Mouse (Mus musculus): ENCODE results near the gene Klrb1b.
"Not testable (repeated sequence)": the region's sequence is repeated elsewhere in the genome, so short reads cannot be mapped to it uniquely, and the experiment has no call there.

Klrb1b gene

DNA sequence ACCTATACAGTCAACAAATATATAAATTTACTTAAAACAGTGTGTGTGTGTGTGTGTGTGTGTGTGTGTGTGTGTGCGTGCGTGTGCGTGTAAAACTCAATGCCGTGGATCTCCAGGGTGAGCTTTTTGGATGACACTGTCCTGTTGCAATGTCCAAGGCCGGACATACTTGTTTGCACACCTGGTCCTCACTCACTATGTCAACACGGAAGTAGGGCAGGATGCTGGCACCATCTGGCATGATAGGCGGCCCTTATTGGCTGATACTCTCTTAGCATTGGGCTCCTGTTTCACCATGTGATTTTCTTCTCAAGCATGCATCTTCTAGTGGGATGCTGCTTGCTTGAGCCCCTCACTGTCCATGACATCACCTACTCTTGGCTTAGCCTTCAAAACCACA, 13.8 kb upstream of the Klrb1b start:
- peak; percentile 41 to 60 for DNase-seq

DNA sequence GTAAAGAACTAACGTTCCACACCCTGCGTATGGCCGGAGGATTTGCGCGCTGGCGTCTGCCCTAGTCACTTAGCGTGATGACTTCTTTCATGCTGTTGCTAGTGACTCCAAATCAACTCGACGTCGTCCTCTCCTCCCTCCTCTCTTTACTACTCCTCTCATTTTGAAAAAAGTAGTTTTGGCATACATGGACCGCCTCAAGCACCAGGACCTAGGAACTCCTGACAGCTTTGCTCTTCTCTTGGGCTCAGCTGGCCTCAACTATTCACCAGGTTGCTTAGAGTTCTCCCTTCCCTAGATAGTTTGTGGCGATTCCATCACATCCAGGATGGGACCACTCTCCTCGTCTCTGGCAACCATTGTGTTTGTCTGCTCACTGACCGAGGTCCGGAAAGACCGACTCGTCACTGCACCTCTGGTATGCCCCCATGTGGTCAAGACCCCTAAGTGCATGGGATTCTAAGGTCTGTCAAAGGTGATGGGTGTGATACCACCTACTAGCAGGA, 13.2 kb upstream of the Klrb1b start:
- DNase-seq, result peak; percentile 91 to 93

GRCm38 (mm10) chr6:128838342-128839265, 12.5 kb upstream of the Klrb1b start:
- peak; percentile 93 for DNase-seq

GRCm38 (mm10) chr6:128837454-128838341, 11.6 kb upstream of the Klrb1b start:
- no peak for DNase-seq

DNA sequence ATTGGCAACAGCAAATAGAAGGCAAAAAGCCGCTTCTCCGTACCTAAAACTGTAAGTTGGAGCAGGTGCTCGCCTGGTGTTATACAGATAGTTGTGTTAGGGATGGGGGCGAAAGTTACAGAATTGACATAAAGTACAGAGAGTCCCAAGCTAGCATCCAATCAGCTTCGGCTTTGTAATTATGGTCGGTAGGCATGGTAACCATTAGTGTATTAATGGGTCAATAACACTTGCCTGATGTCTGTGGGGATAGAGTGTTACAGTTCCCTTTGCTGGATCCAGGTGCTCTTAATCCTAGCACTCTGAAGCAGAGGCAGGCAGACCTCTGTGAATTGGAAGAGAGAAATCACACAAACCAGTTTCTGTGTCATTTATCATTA, 10.8 kb upstream of the Klrb1b start:
- no peak for DNase-seq

DNA sequence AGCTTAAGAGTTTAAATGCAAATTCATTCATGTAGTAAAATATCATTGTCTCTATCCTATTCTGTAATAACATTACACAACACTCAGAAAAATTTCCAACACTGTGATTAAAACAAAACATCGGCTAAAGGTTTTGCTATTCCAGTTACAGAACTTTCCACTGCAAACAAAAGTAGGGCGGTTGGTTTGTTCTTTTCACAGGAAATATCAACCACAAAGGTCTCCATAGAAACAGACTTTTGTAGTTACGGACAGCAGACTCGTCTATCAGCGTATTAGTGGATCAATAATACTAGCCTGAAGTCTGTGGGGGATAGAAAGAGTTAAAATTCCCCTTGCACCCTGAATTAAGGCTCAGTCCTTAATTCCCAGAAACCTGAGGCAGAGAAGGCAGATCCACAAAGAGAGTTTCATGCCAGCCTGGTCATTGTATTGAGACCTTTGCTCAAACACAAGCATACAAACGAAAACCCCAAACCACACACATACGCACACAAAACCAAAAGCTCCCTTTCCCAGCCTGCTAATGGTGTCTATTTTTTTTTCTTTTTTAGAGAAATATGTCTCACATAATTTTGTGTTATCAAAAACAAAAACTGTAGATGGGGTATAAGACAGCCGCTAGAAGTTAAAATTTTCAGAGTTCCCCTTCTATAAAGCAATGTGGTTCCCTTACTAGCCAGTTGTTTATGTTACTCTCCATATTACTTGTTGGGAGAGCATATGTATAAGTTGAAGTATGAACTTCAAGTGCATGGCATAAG, 10.2 kb upstream of the Klrb1b start:
- no peak for DNase-seq

- DNase-seq, result peak; percentile 43 to 59
Measured at GRCm38 (mm10) chr6:128835571-128835970, 9.4 kb upstream of the Klrb1b start.

GRCm38 (mm10) chr6:128833046-128833445, 6.9 kb upstream of the Klrb1b start:
- DNase-seq, result no peak

DNA sequence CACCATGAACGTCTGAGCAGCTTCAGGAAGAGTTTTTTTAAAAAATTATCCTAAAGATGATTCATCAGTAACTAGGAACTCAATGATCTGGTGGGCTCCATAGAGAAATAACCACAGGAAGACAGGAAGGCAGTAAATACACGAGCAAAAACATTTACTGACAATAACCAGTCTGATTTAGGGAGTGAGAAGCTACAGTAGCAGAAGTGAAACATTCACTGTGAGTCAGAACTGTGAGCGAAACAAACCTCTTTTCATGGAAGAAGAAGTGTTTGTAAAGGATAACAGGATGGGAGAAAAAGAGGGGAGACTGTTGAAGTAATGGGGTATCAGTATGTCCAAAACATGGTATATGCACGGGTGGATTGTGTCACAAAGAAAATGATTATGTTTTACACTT, 3.7 kb upstream of the Klrb1b start:
- DNase-seq, result no peak

GRCm38 (mm10) chr6:128826781-128827180, 650 bp upstream of the Klrb1b start:
- no peak for DNase-seq

DNA sequence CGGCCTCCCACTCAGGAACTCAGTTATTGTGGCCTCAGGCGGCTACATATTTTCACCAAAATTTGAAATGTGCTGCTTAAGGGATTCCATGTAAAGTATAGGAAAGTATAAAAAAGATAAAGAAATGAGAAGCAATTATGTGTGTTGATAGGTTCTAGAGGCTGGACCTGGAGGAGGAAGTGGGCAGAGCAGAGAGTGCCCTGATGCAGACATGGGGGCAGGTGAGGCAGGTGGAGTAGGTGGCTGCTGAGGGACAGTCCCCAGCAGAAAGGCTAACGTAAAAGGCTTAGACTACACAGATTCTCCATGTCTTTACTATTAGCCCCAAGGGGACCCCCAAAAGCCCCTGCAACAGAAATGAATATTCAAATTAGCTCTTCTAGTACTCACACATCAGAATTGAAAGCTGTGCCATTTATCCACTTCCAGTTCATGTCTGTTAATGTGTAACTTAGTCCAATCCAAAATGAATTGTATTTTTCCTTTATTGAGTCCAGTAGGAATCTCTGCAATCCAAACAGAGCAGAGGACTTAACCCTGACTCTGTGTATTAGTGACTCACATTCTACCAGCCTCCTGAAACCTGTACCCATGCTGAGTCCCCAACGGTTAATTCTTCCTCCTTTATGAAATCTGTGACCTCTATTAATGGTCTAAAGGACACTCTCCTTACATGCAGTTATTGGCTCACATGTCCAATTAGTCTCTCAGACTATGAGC, 7.9 kb downstream of the Klrb1b start:
- no peak for DNase-seq

GRCm38 (mm10) chr6:128808532-128808931, 17.6 kb downstream of the Klrb1b start:
- DNase-seq, result peak; percentile 56 to 59

DNA sequence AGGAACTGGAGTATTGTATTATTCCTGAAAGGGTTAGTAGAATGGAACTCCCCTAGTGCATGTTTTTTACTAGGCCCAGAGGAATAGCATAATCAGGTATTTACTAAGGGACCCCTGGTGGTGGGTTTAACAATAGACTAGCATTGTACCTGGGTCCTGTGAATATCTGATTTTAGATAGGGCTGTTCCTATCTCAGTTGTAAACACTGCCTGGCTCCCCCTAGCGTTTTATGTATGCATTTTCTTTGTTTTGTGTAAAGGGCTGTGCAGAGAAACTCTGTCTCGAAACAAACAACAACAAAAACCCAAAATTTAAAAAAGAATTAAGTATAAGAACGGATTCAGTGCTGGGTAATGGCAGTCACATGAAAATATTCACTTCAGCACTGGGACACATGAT, 19.1 kb downstream of the Klrb1b start:
- DNase-seq, result no peak

GRCm38 (mm10) chr6:128804823-128805640, 21.1 kb downstream of the Klrb1b start:
- DNase-seq, result peak; percentile 61

- peak; percentile 95 to 96 for DNase-seq
Measured at GRCm38 (mm10) chr6:128802999-128803857, 22.9 kb downstream of the Klrb1b start.

GRCm38 (mm10) chr6:128802557-128802956, 23.6 kb downstream of the Klrb1b start:
- DNase-seq, result peak in 1 of 2 experiments; percentile 22

DNA sequence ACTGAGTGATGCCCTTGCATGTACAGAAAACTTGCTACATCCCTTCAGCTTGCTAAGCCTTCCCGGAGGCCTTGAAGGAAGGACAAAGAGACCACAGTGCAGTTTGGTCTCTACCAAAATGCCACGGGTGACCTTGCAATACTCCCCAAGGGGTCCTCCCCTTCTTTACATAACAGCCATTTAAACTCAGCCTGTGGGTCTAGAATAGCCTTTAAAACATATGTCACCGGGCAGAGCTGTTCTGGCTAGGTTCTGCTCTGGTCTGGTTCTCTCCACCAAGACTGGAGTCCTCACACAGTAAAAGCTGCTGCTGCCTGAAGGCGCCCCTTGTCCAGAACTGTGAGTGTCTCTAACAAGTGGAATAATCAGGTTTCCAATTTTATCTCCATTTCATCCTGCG, 25.4 kb downstream of the Klrb1b start:
- not testable (repeated sequence) for DNase-seq

GRCm38 (mm10) chr6:128799896-128800270, 26.2 kb downstream of the Klrb1b start:
- DNase-seq, result no peak

DNA sequence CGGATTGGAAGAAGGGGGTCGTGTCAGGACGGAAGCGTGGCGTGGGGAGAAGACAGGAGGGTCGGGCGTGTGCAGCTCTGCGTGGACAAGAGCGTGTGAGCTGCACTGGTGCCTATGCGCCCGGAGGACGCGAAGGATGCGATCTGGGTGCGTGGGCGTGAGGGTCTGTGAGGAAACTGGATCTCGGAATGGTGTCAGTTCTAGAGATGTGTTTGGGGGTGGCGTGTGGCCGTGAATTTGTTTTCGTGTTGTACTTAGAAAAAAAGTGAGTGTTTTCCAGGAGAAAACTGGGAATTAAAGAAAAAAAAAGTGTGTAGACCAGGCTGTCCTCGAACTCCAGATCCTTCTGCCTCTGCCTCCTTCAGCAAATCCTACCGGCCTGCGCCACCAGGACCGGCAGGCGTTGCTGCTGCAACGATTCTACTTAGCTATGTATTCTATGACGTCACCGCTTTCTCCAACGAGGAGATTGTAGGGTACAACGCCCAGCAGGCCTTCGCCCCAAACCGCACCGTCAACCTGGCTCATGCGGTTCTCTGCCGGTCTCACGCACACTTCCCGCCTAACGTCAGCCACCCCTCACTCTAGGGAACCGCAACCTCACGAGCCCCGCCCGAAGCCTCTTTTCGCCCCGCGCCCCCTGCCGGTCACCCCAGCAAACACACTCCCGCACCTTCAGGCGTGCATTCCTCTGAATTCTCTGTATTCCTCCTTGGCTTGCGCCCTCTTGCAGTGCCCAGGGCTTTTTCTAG, 26.8 kb downstream of the Klrb1b start:
- DNase-seq, result peak; percentile 85 to 86

Measured in lung, adult 18-20 months (tissue).